Mouse (Mus musculus) left cerebral cortex, postnatal 36 days (tissue): Measurements from ENCODE around the gene March10. TPM values are rescaled to one million over a fixed set of nuclear protein-coding genes. Genes with fewer than 3 reads are reported as not detected.
A peak's percentile ranks its signal among the peaks of the same experiment; 100 is the strongest.

ENCODE experiments used
- DNase-seq, 2 experiments: peaks; one replicate each; pipeline ENCODE4 v3.0.0; 2021 to 2022; ENCODE audit warnings: low spot score in 2 of 2, mixed read lengths in 1 of 2
- intact Hi-C: fragments of 180-260 bp; cut with DNase I; formaldehyde crosslinking; loops from one replicate; pipeline ENCODE4 v1.15.1; 2025
- total RNA-seq, 2 experiments: library from RNA; stranded (reverse); gene quantifications; 2 replicates each; pipeline ENCODE4 v1.2.3; 2021

Gene March10
- total RNA-seq, result 1 to 10 TPM; 1.8 to 2.3 TPM

DNA sequence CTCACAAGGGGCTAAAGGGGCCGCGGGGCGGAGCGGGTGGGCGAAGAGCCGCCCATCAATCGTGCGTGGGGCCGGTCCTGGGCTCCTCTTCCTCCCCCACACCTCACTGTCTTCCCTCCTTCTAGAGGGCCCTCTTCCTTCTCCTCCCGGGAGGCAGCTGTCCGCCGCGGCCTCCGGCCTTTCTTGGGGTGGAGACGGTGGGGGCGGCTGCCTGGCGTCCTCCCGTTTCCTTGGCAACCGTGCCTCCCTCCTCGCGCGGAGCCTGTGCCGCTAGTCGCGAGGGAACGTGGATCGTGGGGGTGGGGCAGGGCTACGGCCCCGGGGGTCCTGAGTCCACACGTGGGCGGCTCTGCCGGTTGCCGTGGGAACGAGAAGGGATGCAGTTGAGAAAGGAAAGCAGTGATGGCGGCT lies at the start of gene March10:
Gene March10, minus strand, starts transcription at position 239 of the 411 bp plus-strand sequence.
- intact Hi-C loops, result loop anchor here (2.0 to 5.0 kb wide), 2 partner anchors 38 to 136 kb away; no protein-coding TSS in a partner anchor
- peak; percentile 79 to 81 for DNase-seq

DNA sequence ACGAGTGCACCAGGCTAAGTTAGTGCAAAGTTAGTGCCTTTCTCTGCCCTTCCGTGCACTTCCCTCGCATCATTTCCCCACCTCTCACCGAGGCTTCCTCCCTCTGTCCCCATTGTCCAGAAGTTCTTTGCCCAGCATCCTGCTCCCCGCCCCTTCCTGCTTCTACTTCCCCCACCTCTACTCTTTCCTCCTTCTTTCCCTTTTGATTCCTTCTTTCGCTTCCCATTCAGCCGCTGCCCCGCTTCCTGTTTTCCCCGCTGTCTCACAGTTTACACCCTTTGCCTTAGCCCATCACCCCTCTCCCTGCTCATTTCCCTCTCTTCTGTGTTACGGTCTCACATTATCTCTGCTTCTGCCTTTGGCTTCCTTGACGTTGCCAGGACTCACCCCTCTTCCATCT lies 49.8 kb upstream of the March10 start:
- intact Hi-C loops, result loop anchor here (5.0 kb wide), 1 partner anchor 86 kb away; no protein-coding TSS in a partner anchor
- no peak for DNase-seq

DNA sequence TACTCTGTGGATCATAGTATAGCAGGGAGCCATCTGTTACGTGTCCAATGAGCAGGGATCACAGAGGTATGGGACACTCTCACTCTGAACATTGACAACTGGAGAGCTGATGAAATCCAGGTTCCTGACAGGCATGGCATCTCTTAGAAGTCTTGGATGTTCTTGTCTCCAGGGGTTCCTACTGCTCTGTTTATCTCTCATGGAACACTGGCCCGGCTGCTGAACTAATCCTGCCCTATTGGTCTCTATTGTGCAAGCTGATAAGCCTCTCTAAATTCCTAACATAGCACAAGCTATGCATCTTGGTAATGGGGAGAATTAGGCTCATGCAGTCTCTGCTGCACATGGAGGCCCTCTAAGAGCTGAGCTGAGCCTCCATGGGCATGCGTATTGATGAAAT lies 48.5 kb upstream of the March10 start:
- intact Hi-C loops, result loop anchor here (5.0 kb wide), 1 partner anchor 87 kb away; no protein-coding TSS in a partner anchor
- no peak for DNase-seq

DNA sequence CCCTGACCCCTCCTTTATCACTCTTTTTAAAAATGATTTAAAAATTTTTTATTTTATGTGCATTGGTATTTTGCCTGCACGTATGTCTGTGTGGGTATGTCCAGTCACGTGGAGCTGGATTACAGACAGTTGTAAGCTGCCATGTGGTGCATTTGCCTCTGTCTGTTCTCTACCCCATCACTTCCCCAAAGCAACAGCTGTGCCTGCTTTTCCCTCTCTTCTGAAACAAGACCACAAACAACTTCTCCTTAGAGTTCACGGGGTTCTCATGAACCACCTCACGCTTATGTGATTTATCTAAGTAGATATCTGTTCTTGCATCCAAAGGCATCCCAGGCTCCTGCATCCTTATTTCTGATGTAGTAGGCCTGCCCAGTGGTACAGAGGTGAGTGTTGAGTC lies 45.8 kb upstream of the March10 start:
- no peak for DNase-seq
- intact Hi-C loops, result no loop called here

DNA sequence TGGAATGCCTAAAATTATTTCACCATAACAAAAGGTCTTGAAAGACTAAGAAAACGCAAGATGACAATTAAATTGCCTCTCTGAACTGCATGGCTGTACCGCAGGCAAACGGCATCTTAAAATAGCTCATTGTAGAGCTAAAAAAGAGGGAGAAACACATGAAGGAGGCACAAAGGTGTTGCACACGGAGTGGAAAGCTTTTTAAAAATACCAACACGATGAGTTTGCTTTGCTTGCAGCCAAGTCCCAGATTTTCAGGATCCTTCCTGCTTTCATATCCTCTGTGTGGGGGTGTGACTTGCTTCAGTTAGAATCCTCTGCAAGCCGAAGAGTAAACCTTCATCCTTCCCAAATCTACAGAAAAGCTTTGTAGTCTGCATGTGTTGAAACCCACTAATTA lies 41.0 kb upstream of the March10 start:
- intact Hi-C loops, result loop anchor here (5.0 kb wide), 1 partner anchor 75 kb away; no protein-coding TSS in a partner anchor
- peak; percentile 33 to 35 for DNase-seq

DNA sequence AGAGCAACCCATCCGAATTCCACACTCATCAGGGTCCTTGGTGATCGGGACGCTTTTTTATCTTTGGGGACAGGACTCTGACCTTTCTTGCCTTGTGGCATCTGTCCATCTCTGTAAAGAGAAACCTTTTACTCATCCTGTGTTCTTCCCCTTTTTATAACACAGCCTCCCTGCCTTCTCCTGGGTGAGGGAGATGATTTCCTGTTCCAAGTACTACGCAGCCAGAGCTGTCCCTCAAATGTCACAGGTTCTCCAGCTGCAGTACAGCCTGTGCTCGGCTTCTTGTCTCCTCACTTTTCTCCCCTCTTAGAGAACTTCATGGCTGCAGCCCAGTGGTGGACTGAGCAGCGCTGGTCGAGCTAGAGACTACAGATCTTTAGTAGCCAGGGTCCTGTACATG lies 40.1 kb upstream of the March10 start:
- intact Hi-C loops, result loop anchor here (5.0 kb wide), 1 partner anchor 74 kb away; no protein-coding TSS in a partner anchor
- no peak for DNase-seq

DNA sequence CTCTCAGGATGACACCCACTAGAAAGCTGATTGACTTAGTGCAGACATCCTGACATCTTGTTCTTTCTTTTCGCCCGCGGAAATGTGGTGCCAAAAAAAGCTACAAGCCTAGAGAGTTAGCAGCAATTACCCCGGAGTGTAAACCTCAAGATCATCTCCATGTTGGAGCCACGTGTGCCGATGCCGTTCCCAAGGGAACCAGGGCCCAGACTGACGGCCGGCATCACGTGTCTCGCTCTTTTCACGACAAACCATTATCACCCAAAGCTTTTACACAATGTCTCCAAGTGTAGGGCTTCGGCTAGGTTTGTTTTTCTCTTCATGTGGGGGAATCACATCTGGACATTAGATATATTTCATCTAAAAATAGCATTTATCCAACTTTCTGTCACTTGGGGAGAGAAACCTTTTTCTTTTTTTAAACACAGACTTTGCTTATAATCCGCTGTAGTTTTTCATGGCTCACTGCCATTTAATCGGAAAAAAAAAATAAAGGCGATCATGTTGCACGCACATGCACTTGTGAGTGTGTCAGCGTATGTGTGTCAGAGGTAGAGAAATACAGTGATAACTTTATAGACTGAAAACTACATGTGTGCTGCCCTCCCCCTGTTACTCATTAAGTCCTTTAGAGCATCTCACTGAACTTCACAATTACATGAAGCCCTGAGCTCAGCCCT lies 39.2 kb upstream of the March10 start:
- intact Hi-C loops, result loop anchor here (2.0 to 5.0 kb wide), 2 partner anchors 39 to 73 kb away; partner anchors contain the start of gene March10
- DNase-seq, result peak in 1 of 2 experiments; percentile 30

DNA sequence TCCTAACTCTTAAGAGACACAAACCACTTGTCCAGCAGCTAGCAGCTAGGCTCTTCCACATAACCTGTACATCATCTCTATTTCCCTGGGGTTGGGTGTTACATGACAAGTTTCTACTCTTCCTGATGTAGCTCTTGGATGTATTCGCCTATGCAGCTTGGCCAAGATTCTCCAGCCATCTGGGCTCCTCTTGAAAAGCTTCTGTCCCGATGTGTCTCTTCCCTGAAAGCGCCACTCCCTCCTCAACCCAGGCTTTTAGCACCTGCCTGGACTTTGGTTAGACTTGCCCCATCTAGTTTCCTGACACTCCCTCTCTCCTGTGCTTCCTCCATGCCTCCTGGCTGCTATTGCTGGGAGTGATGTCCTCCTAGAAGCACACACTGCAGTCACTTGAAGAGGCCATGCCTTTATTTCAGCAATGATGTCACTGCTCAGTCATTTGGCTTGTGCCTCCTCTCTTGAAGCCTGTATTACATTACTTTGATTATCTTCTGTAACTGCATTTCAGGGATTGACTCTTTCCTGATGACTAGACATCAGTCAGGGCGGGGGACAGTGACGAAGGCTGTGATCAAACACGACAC lies 38.3 kb upstream of the March10 start:
- DNase-seq, result peak in 1 of 2 experiments; percentile 54
- intact Hi-C loops, result loop anchor here (2.0 to 5.0 kb wide), 2 partner anchors 38 to 73 kb away; partner anchors contain the start of gene March10

DNA sequence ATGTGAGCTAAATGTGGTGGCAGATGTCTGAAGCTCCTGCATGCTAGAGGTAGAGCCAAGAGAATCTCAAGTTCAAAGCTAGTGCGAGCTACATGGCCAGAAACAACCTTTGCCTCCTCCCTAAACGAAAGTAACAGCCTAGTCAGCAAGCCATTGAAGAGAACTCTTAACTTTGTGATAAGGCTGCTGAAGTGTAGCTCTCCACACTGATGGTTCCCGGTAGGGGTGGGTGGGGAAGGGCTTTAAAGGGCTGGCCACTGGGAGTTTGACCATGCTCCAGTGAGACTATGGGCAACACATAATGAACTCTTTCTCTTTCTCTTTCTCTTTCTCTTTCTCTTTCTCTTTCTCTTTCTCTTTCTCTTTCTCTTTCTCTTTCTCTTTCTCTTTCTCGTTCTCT lies 35.9 kb upstream of the March10 start:
- DNase-seq, result no peak
- intact Hi-C loops, result no loop called here

DNA sequence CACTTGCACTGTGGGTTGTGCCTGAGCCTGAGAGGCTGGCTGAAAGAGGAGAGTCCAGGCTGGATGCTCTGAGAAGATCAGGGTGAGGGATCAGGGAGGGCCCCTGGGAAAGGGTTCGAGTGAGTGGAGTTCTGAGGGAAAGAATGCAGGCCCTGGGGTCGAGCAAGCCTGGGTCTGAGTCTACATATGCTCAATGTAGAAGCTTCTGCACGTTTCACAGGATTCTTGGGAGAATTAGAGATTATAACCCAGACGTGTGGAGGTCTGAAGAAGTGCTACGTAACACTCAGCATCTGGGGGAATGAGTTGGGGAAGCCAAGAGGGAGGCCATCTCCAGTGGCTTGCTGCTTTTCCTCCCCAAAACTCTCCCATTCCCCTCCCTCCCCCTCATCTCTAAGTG lies 34.4 kb upstream of the March10 start:
- DNase-seq, result no peak
- intact Hi-C loops, result no loop called here

DNA sequence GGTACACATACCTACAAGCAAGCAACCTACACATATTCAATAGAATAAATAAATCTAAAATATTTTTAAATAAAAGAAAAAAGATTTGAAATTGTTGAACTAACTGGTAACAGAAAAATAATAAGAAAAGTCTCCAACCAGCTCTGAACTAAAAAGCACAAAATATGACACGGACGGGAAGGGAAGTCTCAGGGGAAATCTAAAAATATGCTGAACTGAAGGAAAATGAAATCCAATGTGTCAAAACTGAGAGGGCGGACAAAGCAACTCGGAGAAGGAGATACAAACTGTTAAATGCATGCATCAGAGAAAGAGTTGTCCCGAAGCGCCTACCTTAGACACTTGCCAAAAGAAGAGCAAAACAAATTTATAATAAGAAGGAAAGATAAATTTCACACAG lies 28.9 kb upstream of the March10 start:
- no peak for DNase-seq
- intact Hi-C loops, result no loop called here

DNA sequence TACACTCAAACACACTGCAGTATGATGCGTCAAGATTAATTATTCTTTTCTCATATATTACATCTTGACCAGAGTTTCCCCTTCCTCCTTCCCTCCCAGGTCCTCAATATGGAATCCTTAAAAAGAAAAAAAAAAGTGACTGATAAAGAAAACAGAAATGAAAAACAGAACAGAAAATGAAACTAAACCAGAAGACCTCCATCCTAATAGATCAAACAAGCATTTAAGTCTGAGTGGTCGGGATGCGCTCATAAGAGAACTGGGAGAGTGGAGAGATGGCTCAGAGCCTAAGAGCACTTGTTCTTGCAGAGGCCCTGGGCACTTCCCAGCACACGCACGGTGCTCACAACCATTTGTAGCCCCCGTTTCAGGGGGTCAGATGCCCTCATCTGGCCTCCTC lies 28.5 kb upstream of the March10 start:
- DNase-seq, result no peak
- intact Hi-C loops, result no loop called here

DNA sequence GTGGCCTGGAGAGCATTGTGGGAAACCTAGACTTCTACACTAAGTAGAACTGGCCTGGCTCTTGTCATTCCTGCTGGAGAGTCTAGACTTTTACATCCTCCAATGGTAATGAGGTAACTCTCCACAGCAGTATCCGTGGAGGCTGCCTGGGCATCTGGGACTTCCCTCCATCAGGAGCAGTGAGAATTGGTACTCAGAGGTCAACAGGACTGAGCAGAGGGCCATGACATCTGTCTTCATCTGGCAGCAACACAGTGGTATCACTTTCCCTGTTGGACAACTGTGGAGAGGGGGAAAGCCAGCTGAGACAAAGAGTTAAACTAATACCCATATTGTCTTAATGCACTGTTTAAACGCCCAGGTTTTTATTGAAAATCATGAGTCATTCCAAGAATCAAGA lies 26.2 kb upstream of the March10 start:
- DNase-seq, result no peak
- intact Hi-C loops, result no loop called here

DNA sequence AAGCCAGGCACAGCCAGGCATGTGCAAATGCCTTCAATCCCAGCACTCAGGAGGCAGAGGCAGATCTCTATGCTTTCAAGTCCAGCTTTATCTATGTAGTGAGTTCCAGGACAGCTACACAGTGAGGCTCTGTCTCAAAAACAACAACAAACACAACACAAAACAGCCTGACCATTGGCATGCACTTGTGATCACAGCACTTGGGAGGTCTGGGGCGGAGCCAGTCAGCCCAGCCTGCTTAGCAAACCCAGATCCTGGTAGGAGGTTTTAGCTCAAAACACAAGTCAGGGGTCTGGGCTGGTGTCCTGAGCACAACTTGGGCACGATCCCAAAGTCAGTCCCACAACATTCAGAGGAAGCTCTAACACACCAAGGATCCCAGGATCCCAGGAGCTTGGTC lies 18.2 kb upstream of the March10 start:
- intact Hi-C loops, result no loop called here
- DNase-seq, result no peak

DNA sequence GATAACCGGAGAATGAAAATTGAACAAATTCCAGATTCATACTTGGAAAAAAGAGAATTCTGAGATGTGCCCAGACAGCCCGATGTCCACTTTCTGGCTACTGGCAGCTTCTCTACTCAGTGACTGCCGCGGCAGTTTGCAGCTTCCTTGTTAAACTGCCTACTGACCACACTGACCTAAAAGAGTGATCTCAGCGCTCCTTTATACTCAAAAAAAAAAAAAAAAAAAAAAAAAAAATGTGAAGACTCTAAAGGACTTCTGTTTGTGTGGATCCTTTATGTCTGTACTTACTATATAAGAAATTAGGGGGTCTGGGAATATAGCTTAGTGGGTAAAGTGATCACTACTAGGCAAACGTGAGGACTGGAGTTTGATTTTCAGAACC lies 17.8 kb upstream of the March10 start:
- no peak for DNase-seq
- intact Hi-C loops, result no loop called here

DNA sequence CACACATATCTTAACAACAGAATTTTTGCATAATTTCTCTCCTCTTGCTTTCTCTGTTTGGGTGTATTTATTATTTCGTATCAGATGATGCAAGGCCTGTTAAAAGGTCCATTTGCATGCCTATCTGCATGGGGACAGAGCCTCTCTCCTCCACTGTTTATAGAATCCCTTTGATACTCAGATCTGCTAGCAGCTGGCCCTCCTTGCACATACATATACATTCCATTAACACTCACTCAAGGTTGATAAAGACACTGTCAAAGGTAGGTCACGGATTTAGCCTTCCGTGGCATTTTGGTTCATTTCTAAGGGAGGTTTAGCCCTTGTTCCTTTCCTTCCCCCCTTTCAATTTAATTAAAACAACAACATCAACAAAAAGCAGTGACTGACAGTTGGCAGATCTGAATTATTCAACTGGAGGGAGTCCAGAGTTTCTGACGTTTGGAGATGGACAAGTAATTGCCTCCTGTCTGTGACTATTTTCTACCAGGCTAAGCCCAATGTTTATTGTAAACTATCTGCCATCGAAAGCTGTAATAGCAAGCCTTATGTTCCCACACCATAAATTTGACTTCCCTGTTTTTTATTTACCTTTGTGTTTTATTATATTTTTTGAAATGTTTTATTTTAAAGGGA lies 17.3 kb upstream of the March10 start:
- intact Hi-C loops, result no loop called here
- no peak for DNase-seq

DNA sequence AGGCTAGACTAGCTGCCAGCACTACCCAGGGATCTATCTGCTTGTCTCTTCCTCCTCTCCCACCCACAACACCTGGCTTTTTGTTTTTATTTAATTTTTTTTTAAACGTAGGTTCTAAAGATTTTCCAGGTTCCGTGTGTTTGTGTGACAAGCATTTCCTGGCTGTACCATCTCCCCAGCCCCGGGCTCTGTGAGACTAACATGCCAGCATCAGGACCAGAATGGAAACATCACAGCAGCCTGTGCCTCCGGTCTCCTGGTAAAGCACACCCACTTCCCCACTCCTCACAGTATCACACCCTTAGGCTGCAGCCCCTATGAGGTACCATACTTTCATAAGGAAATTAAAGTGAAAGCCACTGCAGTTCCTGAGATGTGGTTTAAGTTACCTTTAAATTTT lies 16.1 kb upstream of the March10 start:
- intact Hi-C loops, result no loop called here
- DNase-seq, result no peak

DNA sequence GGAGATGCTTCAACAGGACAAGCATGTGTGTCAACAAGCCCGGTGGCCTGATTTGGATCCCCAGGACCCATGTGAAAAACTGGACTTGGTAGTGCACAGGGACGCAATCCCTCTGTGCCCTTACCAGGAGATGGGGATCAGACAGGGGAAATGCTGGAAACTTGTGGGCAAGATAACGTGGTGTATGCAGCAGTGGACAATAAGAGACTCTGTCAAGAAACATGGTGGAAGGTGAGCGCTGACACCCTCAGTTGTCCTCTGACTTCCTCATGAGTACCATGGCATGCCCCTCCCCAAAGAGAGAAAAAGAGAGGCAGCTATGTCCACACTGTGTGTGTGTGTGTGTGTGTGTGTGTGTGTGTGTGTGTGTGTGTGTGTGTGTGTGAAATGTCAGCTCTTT lies 14.4 kb upstream of the March10 start:
- intact Hi-C loops, result no loop called here

DNA sequence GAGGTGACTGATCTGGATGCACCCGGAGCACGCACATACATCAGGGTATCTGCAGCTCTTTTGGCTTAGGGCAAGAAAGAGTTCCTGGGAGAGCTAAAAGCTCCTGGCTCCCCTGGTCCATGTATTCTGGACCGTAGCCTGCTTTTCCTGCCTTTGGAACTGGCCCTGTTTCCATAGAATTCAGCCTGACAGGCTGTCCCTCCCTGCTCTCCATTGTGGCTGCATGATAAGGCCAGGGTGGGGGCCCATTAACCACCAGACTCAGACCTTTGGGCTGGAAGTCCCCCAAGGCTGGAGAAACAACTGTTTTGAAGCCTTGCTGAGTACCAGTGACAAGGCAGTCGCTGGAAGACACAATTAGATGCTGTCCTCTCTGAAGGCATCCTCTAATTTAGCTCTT lies 13.0 kb upstream of the March10 start:
- intact Hi-C loops, result no loop called here
- no peak for DNase-seq

More for the DNA sequence above, 14.4 kb upstream of the March10 start:
- no peak for DNase-seq

DNA sequence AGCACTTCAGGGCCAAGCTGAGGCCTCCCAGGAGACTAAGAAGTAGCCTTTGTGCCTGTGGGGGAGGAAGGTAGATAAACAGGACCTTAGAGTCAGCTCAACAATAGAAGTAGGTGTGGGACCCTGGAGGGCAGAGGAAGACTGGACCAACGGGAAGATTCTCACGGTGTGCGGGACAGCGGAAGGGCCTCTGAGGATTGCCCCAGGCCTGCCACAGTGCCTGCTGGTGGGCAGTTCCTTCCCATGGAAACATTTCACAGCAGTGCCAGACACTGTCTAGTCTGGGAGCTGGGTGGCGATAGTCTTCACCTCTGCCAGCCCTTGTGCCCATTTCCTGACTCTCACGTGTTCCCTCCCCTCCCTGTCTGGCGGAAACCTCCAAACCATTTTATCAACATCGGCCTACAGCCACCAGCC lies 12.6 kb upstream of the March10 start:
- intact Hi-C loops, result no loop called here
- no peak for DNase-seq

DNA sequence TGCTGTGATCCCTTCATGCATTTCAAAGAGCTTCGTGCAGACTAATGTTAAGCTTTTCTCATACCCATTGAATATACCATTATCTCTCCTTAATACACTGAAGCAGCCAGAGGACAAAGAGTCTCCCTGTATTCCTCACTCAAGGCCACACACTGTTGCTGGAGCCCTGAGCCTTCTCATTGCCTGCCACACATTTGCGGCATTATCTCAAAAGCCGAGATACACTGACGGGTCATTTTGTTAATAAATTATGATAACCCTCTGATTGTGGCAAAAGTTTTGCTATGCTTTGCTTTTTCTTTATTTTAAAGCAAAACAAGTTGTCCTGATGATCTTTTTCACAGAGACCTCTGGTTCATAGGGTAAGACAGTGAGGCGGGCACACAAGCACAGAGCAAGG lies 11.9 kb upstream of the March10 start:
- intact Hi-C loops, result no loop called here
- no peak for DNase-seq
